Mouse (Mus musculus) heart, adult 2 months (tissue): ENCODE measurements at regions not wholly inside any gene's neighbourhood (a gene's known extent, or its start where the extent isn't known, plus 50 kb on each side); places are given as distances from the start of the nearest gene placed in this dataset.
A peak's percentile ranks its signal among the peaks of the same experiment; 100 is the strongest.

Source experiments
- DNase-seq, 2 experiments: peaks; one replicate each; pipeline ENCODE4 v3.0.0; 2021
- H3K27ac ChIP-seq: fragments of 200-600 bp; 2 replicates; pipeline ENCODE4 v1.8.1; 2022
- H3K27me3 ChIP-seq: fragments of 200-500 bp; 2 replicates; pipeline ENCODE4 v1.6.1; 2012; ENCODE audit warnings: mild to moderate bottlenecking, low read length, inconsistent platforms, mixed read lengths; ENCODE audit not compliant: control insufficient read depth, insufficient read depth
- H3K36me3 ChIP-seq: fragments of 200-500 bp; 2 replicates; pipeline ENCODE4 v1.6.1; 2012; ENCODE audit warnings: low read length, inconsistent platforms; ENCODE audit not compliant: control insufficient read depth, insufficient read depth
- H3K4me1 ChIP-seq: fragments of 200-500 bp; 2 replicates; pipeline ENCODE4 v1.6.1; 2011; ENCODE audit warnings: low read length; ENCODE audit not compliant: control insufficient read depth, insufficient read depth
- H3K4me3 ChIP-seq: fragments of 200-600 bp; 2 replicates; pipeline ENCODE4 v1.8.1; 2022
- H3K79me2 ChIP-seq: fragments of 200-500 bp; replicated peaks from 2 replicates; pipeline ENCODE4 v1.6.1; 2012; ENCODE audit warnings: mild to moderate bottlenecking, inconsistent platforms, low read length, moderate library complexity, mixed read lengths; ENCODE audit not compliant: control insufficient read depth, insufficient read depth
- H3K9ac ChIP-seq: fragments of 200-500 bp; 2 replicates; pipeline ENCODE4 v1.6.1; 2012; ENCODE audit warnings: low read depth, mild to moderate bottlenecking, control low read depth, inconsistent platforms, low read length, mixed read lengths
- CTCF ChIP-seq: fragments of 200-600 bp; IDR thresholded peaks from 2 replicates; pipeline ENCODE4 v1.8.1; 2022; ENCODE audit warnings: antibody characterized with exemption, mild to moderate bottlenecking, moderate library complexity
- EP300 ChIP-seq: fragments of 200-500 bp; IDR thresholded peaks from 2 replicates; pipeline ENCODE4 v1.6.1; 2011; ENCODE audit warnings: low read depth, low read length, control low read depth; ENCODE audit not compliant: insufficient read depth
- POLR2A ChIP-seq: fragments of 200-500 bp; IDR thresholded peaks from 2 replicates; pipeline ENCODE4 v1.6.1; 2011; ENCODE audit warnings: mild to moderate bottlenecking, low read depth, low read length, control low read depth; ENCODE audit not compliant: insufficient read depth
- WGBS: fragments of 180-500 bp; shearing (Covaris S2); methylation state at CpG from one replicate; pipeline ENCODE4 v1.1.7; 2018; 5-methylcytosine and 5-hydroxymethylcytosine counted together
- intact Hi-C: fragments of 180-260 bp; cut with DNase I; formaldehyde crosslinking; loops from one replicate; pipeline ENCODE4 v1.15.1; 2025

DNA sequence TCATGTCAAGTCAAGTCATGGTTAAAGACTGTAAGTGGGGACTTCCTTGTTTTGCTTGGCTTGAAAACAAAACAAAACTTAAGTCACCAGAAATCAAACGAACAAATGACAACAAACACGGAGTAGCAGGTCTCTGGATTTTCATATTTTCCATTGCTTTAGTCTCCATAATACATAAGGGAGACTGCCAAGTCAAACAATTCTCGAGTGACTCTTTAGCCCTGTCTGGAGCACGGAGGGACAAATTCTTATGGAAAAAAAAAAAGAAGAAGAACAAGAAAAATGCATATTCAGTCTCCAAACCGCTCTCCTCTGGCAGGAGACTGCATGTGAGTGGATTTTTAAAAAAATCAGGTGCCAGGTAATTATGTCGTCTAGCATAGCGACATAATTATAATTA is 129.6 kb upstream of the Med14 start:
- no peak for TF ChIP-seq EP300
- TF ChIP-seq POLR2A: no peak
- no peak for TF ChIP-seq CTCF
- no peak overlapping the region for H3K4me3 ChIP-seq
- H3K79me2 ChIP-seq: no peaks in the 10 kb centered on the region
- no peak overlapping the region for H3K27ac ChIP-seq
- no peak overlapping the region for H3K9ac ChIP-seq
- H3K4me1 ChIP-seq: no peaks in the 10 kb centered on the region
- WGBS: 50% methylated on average over 7 of the region's 7 CpGs
- H3K27me3 ChIP-seq: no peaks in the 10 kb centered on the region
- H3K36me3 ChIP-seq: no peaks in the 10 kb centered on the region
- intact Hi-C loops: no loop called here
- DNase-seq: no peak

DNA sequence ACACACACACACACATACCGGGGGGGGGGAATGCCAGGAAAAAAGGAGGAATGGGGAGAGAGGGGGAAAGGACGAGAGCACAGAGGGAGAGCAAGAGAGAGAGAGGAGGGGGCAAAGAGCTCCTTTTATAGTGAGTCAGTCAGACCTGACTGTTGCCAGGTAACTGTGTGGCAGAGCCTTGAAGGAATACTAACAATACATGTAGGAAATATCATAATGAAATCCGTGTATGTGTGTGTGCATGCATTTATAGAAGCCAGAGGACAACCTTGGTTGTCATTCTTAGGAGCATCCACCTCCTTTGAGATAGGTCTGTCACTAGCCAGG is 127.6 kb upstream of the Med14 start:
- Histone ChIP-seq H3K9ac (no peak overlapping the region), H3K27ac (no peak overlapping the region), H3K79me2 (no peaks in the 10 kb centered on the region), H3K4me1 (no peaks in the 10 kb centered on the region), H3K36me3 (no peaks in the 10 kb centered on the region), H3K4me3 (no peak overlapping the region), H3K27me3 (no peaks in the 10 kb centered on the region)
- DNase-seq: no peak
- 70% methylated on average over 3 of the region's 3 CpGs for WGBS
- intact Hi-C loops: no loop called here
- TF ChIP-seq POLR2A (no peak), EP300 (no peak), CTCF (no peak)

- Histone ChIP-seq H3K27me3 (no peaks in the 10 kb centered on the region), H3K36me3 (no peaks in the 10 kb centered on the region), H3K4me3 (no peak overlapping the region), H3K4me1 (no peaks in the 10 kb centered on the region), H3K27ac (no peak overlapping the region), H3K9ac (no peak overlapping the region), H3K79me2 (no peaks in the 10 kb centered on the region)
- TF ChIP-seq EP300 (no peak), CTCF (no peak)
- WGBS: 73% methylated on average over 3 of the region's 3 CpGs
- no peak for DNase-seq
- intact Hi-C loops: no loop called here
Measured at GRCm38 (mm10) chrX:12888708-12889481, 127.0 kb upstream of the Med14 start.

GRCm38 (mm10) chrX:12888010-12888707 is 126.3 kb upstream of the Med14 start:
- no peak overlapping the region for H3K4me3 ChIP-seq
- H3K4me1 ChIP-seq: no peaks in the 10 kb centered on the region
- no peaks in the 10 kb centered on the region for H3K79me2 ChIP-seq
- intact Hi-C loops: no loop called here
- no peak overlapping the region for H3K27ac ChIP-seq
- H3K27me3 ChIP-seq: no peaks in the 10 kb centered on the region
- WGBS: 76% methylated on average over 11 of the region's 11 CpGs
- no peak overlapping the region for H3K9ac ChIP-seq
- DNase-seq: no peak
- H3K36me3 ChIP-seq: no peaks in the 10 kb centered on the region
- TF ChIP-seq POLR2A (no peak), EP300 (no peak), CTCF (no peak)

DNA sequence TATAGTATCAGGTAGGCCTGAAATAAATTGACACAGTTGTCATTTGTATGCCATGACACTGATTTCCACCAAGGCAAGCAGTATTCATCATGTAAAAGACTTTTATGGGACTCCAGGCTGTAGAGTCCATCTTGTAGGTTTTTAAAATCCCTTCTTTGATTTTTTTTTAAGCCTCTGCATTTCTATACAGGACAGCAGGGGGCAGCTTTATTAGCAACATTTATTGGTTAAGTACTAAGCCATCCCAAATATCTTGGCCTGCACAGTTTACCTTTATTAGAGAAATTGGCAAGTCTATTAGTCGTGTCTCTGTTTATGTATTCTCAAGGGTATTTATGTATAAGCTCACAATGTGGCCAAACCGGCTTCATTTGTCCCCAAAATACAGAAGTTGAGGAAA is 125.6 kb upstream of the Med14 start:
- intact Hi-C loops: no loop called here
- WGBS: 55% methylated on average over 2 of the region's 2 CpGs
- H3K36me3 ChIP-seq: no peaks in the 10 kb centered on the region
- no peak overlapping the region for H3K4me3 ChIP-seq
- no peaks in the 10 kb centered on the region for H3K4me1 ChIP-seq
- H3K27me3 ChIP-seq: no peaks in the 10 kb centered on the region
- H3K9ac ChIP-seq: no peak overlapping the region
- DNase-seq: no peak
- H3K27ac ChIP-seq: no peak overlapping the region
- no peaks in the 10 kb centered on the region for H3K79me2 ChIP-seq
- TF ChIP-seq POLR2A (no peak), CTCF (peak; percentile 47)

GRCm38 (mm10) chrX:12886160-12887048 is 124.5 kb upstream of the Med14 start:
- TF ChIP-seq EP300 (no peak), CTCF (no peak), POLR2A (no peak)
- 30% methylated on average over 18 of the region's 18 CpGs for WGBS
- H3K27me3 ChIP-seq: no peaks in the 10 kb centered on the region
- no peaks in the 10 kb centered on the region for H3K79me2 ChIP-seq
- H3K9ac ChIP-seq: no peak overlapping the region
- no peak overlapping the region for H3K4me3 ChIP-seq
- H3K4me1 ChIP-seq: no peaks in the 10 kb centered on the region
- no peak for DNase-seq
- H3K27ac ChIP-seq: no peak overlapping the region
- H3K36me3 ChIP-seq: no peaks in the 10 kb centered on the region
- intact Hi-C loops: no loop called here
